Mouse (Mus musculus) gastrocnemius, postnatal 4 days (tissue): ENCODE measurements around the gene Fam53b. TPM values are rescaled to one million over a fixed set of nuclear protein-coding genes. Genes with fewer than 3 reads are reported as not detected.

Source experiments
- DNase-seq, 2 experiments: peaks; one replicate each; pipeline ENCODE4 v3.0.0; 2021 to 2022; ENCODE audit warnings: low spot score in 2 of 2, mixed read lengths in 2 of 2
- total RNA-seq, 2 experiments: library from RNA; stranded (reverse); gene quantifications; 2 replicates each; pipeline ENCODE4 v1.2.3; 2021

The Fam53b gene
- total RNA-seq, 2 experiments from 2014 or later: 44.6 to 48.9 TPM

DNA sequence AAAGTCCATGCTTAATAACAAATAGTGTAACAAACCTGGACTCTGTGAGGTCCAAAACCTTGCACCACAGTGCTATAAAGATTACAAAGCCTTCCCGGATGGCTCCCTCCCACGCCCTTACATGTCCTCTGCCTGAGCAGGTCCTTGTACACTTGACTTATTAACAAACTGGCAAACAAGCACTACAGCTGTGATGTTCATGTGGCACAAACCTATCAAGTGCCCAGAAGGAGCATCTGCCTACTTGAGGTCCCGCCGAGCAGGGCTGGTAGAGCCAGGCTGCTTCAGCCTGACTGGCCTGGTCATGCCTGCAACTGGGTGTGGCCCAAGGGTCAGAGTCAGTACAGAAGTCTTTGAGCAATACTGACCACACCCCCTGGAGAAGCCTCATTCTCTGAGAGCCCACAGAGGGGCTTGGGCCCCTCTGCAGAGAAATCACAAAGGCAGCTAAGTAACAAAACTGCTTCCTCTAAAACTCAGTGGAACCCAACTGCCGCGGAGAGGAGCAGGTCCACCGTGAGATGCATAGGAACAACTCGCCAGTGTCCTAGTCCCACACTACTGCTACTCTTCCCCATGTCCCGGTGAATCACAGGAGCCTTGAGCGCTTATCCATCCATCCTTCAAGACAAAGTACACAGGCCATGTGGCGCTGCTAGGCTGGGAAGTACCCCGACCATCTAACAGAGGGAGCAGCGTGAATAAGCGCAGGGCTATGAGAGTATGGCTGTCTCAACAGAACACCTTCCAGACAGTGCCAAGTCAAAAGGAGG is 23.1 kb downstream of the Fam53b start:
- DNase-seq: no peak

DNA sequence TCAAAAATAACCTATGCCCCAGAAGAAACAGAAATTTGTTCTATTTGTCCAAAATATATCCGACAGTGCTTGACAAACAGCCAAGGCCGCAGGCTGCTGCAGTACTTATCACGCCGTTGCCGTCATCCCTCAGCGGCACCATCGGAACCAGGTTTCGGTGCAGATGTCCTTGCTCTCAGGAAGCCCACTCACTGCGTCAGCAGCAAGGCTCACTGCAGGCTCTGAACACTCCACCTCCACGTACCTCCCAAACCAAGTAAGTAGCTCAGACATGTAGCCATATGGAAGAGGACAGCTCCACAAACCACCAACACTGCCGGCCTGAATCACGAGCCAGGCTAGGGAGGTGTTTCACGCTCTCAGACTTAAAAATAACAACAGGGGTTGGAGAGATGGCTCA is 24.9 kb downstream of the Fam53b start:
- no peak for DNase-seq

DNA sequence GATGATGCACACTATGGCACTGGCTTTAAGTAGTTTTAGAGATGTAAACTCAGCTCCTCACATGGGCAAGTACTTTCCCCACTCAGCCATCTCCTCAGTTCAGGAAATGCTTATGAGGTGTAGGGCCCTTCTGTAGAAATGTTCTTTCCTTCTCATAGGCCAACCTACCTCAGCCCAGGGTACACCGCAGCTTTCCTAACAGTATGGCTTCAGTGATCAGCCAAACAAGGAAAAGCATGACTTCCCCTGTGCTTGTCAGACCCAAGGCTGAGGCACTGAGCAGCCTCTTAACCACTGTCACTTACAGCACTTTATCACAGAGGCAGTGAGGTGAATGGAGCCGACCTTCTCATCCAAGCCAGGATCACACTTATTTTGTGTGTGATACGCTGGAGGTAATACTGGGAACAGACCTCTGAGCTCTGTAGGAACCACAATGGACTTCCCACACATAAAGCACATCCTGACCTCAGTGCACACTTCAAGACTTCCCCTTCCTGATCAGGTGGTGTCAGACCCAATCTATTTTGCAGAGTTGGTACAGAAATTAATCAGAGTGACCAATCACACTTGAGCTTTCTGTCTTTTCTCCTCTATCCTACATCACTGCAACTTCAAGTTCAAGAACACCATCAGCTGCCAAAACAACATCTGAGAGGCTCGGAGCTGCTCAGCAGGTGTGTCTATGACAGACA is 26.0 kb downstream of the Fam53b start:
- no peak for DNase-seq

DNA sequence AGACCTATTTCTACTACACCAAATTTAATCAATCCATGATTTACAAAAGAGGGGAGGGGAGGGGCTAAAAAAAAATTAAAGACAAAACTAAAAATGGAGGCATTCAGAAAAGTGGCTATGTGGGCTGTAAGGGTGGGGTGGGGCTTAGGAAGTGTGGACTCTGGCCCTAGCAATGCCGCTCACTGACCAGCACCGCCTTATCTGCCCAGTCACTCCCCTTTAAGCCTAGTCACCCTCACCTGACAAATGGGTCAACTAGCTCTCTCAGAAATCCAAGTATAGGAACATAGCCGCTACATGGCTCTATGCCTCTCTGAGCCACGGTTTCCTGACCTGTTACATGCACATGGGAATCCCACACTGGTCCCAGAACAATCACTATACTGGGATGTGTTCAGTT is 26.7 kb downstream of the Fam53b start:
- no peak for DNase-seq

DNA sequence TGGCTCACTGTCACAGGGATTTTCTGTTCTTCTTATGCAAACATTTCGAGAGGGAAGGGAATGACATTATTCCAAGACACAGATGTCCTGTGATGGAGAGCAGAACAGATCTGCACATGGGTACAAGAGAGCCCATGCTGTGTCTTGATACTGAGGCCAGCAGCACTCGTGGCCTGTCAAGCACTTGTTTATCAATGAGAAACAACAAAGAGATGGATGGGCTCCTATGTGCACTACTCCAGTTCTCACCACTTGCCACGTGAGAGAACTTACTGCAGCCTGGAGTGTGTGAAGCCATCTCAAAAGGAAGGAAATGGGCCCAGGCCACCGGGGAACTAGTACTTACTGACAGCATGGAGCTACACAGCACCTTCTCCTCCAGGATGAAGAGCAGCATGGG is 27.2 kb downstream of the Fam53b start:
- no peak for DNase-seq

DNA sequence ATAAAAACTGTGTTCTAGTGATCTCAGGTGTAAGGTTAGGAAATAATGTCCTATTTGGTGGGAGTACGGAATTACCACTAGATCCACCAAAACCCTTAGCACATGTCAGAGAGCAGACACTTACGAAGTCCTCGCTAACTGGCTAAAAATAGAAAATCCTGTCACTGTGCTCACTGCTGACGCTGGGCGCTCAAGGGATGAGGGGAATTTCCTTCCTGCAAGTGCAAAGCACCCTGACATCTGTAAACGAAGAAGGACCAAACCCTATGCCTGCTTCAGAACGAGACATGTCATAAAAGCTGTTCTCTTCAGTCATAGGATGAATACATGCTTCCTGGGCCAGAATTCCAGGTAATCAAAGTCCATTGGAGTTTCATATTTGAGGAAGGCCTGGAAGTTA is 27.7 kb downstream of the Fam53b start:
- DNase-seq: no peak

DNA sequence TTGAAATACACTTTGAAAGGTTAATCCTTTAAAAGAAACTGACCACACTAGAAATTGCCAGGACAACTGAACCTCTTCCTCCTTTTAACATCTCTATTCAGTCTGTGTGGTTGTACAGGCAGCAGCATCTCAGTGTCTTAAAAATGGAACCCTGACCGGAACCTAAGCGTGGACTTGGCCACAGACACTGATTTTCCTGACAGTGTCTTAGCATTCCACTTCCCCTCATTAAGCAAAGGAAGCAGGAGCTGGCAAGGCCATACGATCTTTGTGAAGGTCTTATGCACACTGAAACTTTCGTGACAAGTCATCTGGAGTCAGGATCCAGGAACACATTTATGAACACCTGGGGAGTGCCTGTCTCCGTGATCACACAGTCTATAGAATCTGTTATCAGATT is 29.6 kb downstream of the Fam53b start:
- no peak for DNase-seq

DNA sequence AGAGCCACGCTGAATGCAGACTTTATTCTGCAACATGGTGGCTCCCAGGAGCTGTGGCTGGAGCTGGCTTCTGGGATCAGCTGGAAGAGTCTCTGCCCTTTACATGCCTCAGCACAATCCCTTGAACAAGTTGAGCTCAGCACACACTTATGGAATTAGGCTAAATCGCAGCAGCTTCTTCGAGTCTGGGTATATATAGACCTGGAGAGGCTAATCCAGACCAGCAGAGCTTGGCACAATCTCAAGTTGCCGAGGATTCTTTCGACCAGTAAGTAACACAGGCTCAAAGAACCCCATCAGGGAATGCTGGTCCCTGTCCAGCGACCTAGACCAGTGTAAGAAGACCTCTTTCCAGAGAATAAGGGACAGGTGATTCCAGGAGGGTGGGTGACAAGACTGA is 31.8 kb downstream of the Fam53b start:
- DNase-seq: no peak

DNA sequence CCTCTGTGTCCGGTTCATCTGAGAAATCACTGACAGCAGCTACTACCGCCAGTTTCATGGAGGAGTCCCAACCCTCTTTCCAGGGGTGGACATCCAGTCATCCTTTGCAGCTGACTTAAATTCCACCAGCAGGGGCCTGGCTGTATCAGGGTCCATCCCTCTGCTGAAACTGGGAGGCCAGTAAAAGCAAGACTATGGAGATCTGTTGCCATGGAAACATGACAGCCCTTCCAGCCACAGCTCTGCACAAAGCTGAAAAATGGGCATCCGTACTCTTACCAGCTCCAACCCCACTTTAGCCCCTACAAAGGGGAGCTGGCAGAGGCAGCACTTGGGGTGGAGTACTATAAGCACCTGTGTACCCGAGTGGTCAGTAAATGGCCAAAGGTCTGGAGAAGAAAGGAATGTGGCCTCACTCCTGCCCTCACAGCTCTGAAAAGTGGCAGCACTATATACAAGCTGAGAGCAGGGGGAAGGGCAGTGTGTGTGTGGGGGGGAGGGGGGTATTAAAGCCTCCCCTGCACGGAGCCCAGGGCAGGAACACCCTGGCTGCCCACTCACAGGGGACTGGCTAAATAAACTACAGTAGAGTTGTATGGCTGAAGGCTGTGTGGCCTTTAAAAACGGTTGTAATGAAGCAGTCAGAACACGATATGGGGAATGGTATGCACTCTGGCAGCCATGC is 32.4 kb downstream of the Fam53b start:
- no peak for DNase-seq

DNA sequence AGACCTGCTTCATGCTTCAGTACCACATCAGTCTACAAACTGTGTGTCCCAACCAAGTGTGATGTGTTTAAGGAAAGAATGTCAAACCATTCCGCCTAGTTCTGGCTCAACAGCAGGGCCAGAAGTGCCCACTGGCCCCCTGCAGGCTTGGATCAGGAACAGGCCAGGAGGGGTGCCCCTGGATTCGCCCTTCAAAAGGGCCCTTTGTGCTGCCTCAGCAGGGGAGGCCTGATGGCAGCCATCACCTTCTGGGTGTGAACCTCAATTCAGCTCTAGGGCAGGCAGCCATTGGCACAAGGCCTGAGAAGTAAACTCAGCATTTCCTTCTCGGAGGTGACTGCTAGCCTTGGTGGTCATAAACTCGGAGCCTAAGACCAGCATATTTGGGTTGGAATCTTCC is 33.1 kb downstream of the Fam53b start:
- DNase-seq: no peak

DNA sequence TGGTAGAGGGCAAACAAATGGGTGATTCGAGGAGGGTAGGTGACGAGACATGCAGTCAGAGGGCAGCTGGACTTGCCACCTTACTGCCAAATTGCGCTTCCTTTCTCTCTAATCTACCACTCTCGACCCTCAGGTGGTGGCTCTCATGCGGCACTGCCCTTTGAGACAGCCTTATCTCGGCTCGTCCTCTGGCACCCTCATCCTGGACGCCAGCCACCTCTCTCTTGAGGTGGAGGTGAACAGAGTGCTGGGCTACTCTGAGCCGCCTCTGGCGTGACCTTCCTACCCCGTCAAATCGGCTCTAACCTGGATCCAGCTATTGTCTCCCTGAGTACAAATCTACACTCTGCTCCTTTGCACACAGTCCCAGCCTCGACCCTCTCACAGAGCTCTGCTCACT is 35.1 kb downstream of the Fam53b start:
- DNase-seq: no peak

DNA sequence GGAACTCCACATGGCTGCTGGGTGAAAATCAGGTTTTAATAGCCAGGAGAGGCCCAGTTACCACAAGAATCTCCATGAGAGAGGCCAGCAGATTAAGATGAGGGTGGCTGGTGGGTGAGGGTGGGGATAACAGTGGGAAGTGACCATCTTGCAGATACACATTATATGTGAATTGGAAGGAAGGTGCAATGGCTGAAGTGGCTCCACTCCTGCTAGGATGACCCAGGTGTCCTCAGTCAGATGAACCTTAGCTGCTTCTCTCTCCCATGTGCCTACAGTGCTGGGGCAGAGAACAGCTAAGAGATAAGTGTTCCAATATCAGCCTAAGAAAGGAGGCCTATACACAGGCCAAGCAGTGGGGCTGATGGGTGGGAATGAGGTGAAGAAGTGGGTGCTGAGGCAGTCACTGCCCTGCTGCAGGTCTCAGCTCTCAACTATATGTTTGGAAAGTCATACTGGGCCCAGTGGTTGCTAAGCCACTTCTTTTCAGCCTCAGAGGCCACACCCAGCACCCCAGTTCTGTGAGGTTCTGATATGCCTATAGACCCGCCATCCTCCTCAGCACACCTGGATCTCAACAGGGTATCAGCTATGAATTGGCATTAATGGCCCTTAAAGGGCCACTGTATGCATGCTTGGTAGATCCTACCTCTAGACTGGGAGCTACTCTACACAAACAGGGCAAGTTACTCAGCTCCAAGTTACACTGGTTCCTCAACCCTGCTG is 35.8 kb downstream of the Fam53b start:
- no peak for DNase-seq

DNA sequence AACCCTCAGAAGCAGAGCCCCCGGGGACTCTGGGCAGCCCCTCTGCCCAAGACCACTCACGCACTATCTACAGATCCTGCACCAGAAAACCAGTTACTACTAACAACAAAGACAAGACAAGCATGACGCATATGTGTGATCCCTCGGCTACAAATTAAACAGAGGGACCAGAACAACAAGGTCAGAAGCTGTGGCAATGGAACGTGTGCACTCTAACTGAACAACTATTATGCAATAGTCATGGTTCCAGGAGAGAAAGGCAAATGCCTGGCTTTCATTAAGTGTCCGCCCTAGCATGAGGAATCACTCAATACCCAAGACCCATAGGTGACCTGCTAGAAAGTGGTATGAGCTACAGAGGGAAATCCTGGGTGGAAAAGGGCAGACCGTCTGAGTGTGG is 36.6 kb downstream of the Fam53b start:
- DNase-seq: no peak

DNA sequence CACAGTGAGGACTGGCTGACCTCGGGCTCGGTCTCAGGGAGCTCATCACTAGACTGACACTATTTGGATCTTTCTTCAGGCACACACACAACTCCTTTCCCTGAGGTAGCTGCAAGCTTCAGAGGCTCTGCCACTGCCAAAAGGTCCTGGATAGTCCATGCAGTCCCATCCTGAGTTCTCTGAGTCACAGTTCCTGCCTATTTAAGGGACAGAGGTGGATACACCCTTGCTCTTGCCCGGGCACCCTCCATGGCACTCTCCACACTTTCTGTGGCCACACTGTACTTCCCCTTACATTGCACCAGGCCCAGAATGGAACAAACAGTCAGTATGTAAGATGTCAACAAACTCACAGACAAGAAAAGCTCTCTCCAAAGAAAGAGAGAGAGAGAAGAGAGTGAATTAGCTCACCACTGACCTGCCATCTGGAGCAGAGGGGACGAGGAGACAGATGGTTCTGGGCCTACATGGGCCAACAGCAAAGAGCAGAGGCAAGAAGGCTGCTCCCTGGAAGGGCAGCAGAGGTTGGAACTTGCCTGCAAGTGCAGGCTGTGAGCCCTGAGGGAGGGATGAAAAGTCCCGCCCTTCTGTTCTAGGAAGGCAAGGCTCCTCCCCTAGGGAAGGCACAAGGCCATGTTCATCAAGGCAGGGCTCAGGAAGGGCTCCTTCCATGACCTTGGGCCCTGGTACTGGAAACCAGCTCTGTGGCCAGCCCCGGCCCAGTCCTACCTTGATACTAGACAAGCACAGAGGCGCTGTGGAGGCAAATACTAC is 37.2 kb downstream of the Fam53b start:
- DNase-seq: no peak

DNA sequence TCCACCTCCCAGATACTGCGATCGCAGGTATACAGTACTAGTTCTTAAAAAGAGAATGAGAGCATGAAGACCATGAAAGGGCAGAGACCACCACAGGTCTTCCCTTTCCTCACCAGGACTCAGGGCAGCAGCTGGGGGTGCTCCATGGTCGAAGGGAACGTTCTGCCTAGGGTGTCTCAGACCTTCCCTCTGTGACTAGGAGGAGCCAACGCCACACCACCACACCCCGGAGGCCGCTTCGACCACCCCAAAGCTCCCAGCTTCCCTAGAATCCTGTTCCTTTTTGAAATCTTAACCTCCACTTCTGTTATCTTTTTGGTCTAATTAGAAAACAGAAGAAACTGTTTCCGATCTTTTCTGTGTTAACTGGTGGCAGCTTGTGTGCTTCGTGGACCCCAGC is 37.8 kb downstream of the Fam53b start:
- no peak for DNase-seq

DNA sequence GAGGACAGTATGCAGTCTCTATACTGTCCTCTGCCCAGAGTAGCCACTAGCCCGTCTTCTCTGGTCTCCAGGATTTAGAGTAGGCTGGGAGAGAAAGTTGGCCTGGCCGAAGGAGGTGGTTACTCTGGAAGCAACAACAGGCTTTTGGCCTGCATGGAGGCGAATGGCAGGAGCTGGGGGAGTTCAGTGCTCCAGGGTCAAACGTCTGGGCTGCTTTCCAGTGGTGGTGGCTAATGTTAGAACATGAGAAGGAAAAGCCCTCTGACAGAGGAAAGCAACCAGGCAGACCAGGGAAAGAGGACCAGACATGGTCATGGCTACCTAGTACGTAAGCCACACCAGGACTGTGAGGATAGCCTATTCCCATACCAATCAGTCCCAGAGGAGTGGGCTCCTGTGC is 38.4 kb downstream of the Fam53b start:
- DNase-seq: no peak

DNA sequence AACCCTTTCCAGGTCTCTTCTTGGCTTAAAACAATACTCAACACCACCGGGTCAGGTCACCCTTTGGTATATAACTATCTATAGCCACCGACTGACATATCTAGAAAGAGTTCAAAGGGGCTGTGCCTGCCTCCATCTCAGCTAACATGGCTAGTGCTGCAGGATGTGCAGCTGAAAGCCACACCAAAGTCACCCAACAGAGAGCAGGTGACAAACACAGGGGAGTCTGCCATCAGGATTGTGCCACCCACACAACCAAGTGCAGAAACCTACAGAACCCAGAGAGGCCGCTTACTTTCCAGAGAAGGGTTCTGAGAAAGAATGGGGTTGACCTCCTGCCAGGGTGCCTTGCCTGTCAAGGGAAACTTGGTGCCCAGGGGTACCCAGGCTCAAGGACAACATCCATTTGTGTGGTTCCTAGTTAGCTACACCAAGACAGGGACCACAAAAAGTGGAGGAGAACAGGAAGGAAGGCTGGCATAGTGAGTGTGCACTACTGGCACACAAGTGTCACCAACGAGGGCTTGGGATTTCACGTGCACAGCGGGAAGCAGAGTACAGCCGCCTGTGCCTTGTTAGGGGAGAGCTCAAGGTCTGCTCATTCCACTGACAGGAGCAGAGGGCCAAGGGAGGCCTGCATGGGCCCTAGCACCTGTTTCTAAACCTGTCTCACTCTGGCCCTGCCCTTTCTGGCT is 40.5 kb downstream of the Fam53b start:
- no peak for DNase-seq

DNA sequence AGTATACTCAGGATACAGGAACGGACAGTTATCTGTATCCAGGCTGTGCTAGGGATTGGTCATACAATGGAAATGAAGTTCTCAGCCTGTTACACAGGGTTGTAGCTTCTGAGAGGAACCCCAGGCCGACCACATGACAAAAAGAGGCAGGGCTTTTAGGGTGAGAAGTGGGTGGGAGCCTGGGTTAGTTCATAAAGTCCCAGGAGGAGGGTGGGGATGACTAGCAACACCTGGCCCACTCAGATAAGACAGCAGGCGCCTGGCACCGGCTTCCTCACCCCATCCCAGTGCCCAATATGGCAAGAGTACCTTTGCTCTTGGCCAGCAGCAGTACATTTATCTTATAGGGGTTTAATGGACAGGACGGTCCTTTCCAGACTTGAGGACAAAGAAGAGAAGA is 41.2 kb downstream of the Fam53b start:
- no peak for DNase-seq

DNA sequence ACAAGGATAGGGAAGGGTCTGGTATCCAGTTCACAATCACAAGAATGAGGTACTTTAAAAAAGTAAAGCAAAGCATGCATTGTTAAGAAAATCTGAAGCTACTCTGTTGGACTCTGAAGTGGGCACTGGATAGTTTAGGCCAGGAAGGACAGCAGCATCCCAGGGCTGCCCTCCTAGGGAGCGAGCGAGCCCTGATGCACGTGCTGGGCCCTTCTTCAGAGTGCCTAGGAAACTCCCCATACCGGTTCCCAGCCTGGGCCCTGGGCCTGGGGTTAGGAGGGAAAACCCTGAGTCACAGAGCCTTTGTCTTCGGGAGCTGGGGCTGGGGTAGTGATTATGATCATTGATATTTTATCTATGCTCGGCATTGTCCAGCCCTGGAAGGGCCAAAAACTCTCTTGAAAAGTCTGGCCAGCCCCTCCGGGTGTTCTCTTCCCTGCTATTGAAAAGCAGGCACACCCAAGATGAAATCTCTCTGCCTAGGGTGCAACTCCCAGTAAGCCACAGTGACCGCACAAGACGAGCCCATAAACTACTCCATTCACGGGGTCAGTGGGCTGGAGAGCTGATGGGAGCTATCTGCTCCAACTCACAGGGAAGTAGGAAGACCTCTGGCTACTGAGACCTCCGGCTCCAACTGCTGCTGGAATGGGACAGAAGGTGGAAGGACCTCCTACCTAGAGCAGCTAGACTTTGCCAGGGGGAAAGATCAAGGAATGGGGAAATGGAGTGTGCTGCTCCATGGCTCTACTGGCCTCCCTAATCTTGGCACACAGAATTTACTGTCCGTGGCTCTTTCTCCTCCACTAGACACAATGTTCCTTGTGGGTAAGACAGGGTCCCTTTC is 45.0 kb downstream of the Fam53b start:
- no peak for DNase-seq

DNA sequence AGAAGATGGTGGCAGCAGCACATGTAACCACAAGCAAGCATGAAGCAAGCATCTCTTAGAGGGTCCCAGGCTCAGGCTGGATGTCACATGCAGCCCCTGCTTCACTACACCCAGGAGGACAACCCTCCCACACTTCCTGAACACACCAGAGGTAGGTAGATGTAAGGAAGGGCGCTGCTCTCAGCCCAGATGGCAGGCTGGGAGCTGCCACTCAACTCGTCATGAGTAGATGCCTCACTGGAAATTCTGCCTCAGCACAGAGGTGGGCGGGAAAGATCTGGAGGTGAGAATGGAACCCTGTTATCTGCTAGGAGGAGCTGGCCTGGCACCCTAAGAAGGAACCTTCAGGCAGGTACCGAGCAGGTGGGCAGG is 45.7 kb downstream of the Fam53b start:
- DNase-seq: no peak
